Mouse (Mus musculus) MEL (cell line): ENCODE data around the gene Tmem164. TPM values are rescaled to one million over a fixed set of nuclear protein-coding genes. Genes with fewer than 3 reads are reported as not detected.
A peak's percentile ranks its signal among the peaks of the same experiment; 100 is the strongest.

Source experiments
- DNase-seq: peaks from one replicate; pipeline ENCODE4 v3.0.0; 2011; ENCODE audit warnings: low read depth, low spot score
- H3K27ac ChIP-seq: 2 replicates; pipeline ENCODE4 v1.5.1; 2012; ENCODE audit warnings: low read depth, mild to moderate bottlenecking, control low read depth, low read length, moderate library complexity; ENCODE audit not compliant: control insufficient read depth
- H3K27me3 ChIP-seq, 2 experiments: fragments of 150-350 bp in 1 of 2; sonication (generic) in 1 of 2; 2 replicates each; pipeline ENCODE4 v1.6.1; 2012; ENCODE audit warnings: low read length in 2 of 2, mild to moderate bottlenecking in 2 of 2, improper control_type of control experiment in 1 of 2, moderate library complexity in 1 of 2; ENCODE audit not compliant: insufficient read depth in 2 of 2, control insufficient read depth in 1 of 2
- H3K36me3 ChIP-seq, 2 experiments: 2 replicates each; pipeline ENCODE4 v1.6.1; 2012 to 2014; ENCODE audit warnings: low read length in 2 of 2, improper control_type of control experiment in 1 of 2, inconsistent platforms in 1 of 2, mild to moderate bottlenecking in 1 of 2; ENCODE audit not compliant: insufficient read depth in 2 of 2, control insufficient read depth in 1 of 2
- H3K4me1 ChIP-seq, 2 experiments: fragments of 150-350 bp in 1 of 2; sonication (generic) in 1 of 2; 2 replicates each; pipeline ENCODE4 v1.6.1; 2012; ENCODE audit warnings: low read length in 2 of 2, improper control_type of control experiment in 1 of 2, mild to moderate bottlenecking in 1 of 2; ENCODE audit not compliant: insufficient read depth in 2 of 2, control insufficient read depth in 1 of 2
- H3K4me3 ChIP-seq, 2 experiments: fragments of 150-350 bp in 1 of 2; sonication (generic) in 1 of 2; 2 replicates each; pipeline ENCODE4 v1.5.1; 2012; ENCODE audit warnings: low read depth in 2 of 2, low read length in 2 of 2, mild to moderate bottlenecking in 2 of 2, moderate library complexity in 2 of 2, control low read depth in 1 of 2, improper control_type of control experiment in 1 of 2; ENCODE audit not compliant: control insufficient read depth in 1 of 2, insufficient read depth in 1 of 2
- H3K79me2 ChIP-seq: 2 replicates; pipeline ENCODE4 v1.6.1; 2012; ENCODE audit warnings: mild to moderate bottlenecking, low read length, moderate library complexity; ENCODE audit not compliant: control insufficient read depth, poor library complexity, insufficient read depth
- H3K9ac ChIP-seq: 2 replicates; pipeline ENCODE4 v1.6.1; 2012; ENCODE audit warnings: low read depth, mild to moderate bottlenecking, control low read depth, low read length, moderate library complexity; ENCODE audit not compliant: control insufficient read depth, poor library complexity, severe bottlenecking
- H3K9me3 ChIP-seq: fragments of 150-350 bp; sonication (generic); replicated peaks from 2 replicates; pipeline ENCODE4 v1.6.1; 2012; ENCODE audit warnings: mild to moderate bottlenecking, low read length, improper control_type of control experiment, moderate library complexity; ENCODE audit not compliant: insufficient read depth
- CHD2 ChIP-seq: IDR thresholded peaks from 2 replicates; pipeline ENCODE4 v1.6.1; 2011; ENCODE audit warnings: low read length, improper control_type of control experiment
- E2F4 ChIP-seq: IDR thresholded peaks from 2 replicates; pipeline ENCODE4 v1.6.1; 2011; ENCODE audit warnings: low read depth, low read length, improper control_type of control experiment, borderline replicate concordance
- ELF1 ChIP-seq: IDR thresholded peaks from 2 replicates; pipeline ENCODE4 v1.6.1; 2014; ENCODE audit warnings: low read depth, mild to moderate bottlenecking, inconsistent platforms, low read length, improper control_type of control experiment, moderate library complexity
- EP300 ChIP-seq, 2 experiments: IDR thresholded peaks; 2 replicates each; pipeline ENCODE4 v1.6.1; 2011; ENCODE audit warnings: improper control_type of control experiment in 2 of 2, low read length in 2 of 2, low read depth in 1 of 2, mild to moderate bottlenecking in 1 of 2
- GABPA ChIP-seq: IDR thresholded peaks from 2 replicates; pipeline ENCODE4 v1.6.1; 2012; ENCODE audit warnings: low read depth, mild to moderate bottlenecking, inconsistent platforms, low read length, improper control_type of control experiment, moderate library complexity
- GATA1 ChIP-seq: IDR thresholded peaks from 2 replicates; pipeline ENCODE4 v1.6.1; 2011; ENCODE audit warnings: low read depth, low read length, improper control_type of control experiment
- KAT2A ChIP-seq: conservative IDR thresholded peaks from 2 replicates; pipeline ENCODE4 v1.6.1; 2012; ENCODE audit warnings: low read depth, low read length, improper control_type of control experiment, inconsistent platforms
- MAFK ChIP-seq: IDR thresholded peaks from 2 replicates; pipeline ENCODE4 v1.6.1; 2011; ENCODE audit warnings: low read depth, mild to moderate bottlenecking, low read length, improper control_type of control experiment, borderline replicate concordance
- MAZ ChIP-seq: IDR thresholded peaks from 2 replicates; pipeline ENCODE4 v1.6.1; 2012; ENCODE audit warnings: low read depth, mild to moderate bottlenecking, inconsistent platforms, low read length, improper control_type of control experiment
- MYC ChIP-seq: IDR thresholded peaks from 2 replicates; pipeline ENCODE4 v1.6.1; 2011; ENCODE audit warnings: low read depth, mild to moderate bottlenecking, low read length, improper control_type of control experiment, moderate library complexity
- NELFE ChIP-seq: IDR thresholded peaks from 2 replicates; pipeline ENCODE4 v1.6.1; 2011; ENCODE audit warnings: low read depth, low read length, improper control_type of control experiment
- POLR2AphosphoS2 ChIP-seq: IDR thresholded peaks from 2 replicates; pipeline ENCODE4 v1.6.1; 2011; ENCODE audit warnings: low read length, improper control_type of control experiment
- POLR2AphosphoS5 ChIP-seq: IDR thresholded peaks from 2 replicates; pipeline ENCODE4 v1.6.1; 2012; ENCODE audit warnings: low read depth, borderline replicate concordance, mild to moderate bottlenecking, inconsistent platforms, low read length, moderate library complexity, mixed read lengths
- RAD21 ChIP-seq: IDR thresholded peaks from 2 replicates; pipeline ENCODE4 v1.6.1; 2011; ENCODE audit warnings: mild to moderate bottlenecking, low read depth, low read length, improper control_type of control experiment
- polyA plus RNA-seq, 2 experiments: library from polyadenylated mRNA; stranded (reverse) in 1 of 2; unstranded in 1 of 2; fragments of >175 nt in 1 of 2; fragments of >200 nt in 1 of 2; gene quantifications; 2 replicates each; pipeline versions ENCODE4 v1.2.1 to v1.2.4; 2012; ENCODE audit warnings: low replicate concordance in 2 of 2, low read depth in 1 of 2; ENCODE audit not compliant: insufficient read length in 2 of 2, insufficient read depth in 1 of 2, missing spikeins in 1 of 2
- total RNA-seq: library from RNA; depleted of rRNA; stranded (reverse); fragments of 300-350 nt; gene quantifications from 2 replicates; pipeline ENCODE4 v1.2.3, GENCODE M21; 2012

Gene Tmem164
- total and polyA plus RNA-seq, 3 experiments, result 34.3 to 92.4 (median 72.8) TPM

DNA sequence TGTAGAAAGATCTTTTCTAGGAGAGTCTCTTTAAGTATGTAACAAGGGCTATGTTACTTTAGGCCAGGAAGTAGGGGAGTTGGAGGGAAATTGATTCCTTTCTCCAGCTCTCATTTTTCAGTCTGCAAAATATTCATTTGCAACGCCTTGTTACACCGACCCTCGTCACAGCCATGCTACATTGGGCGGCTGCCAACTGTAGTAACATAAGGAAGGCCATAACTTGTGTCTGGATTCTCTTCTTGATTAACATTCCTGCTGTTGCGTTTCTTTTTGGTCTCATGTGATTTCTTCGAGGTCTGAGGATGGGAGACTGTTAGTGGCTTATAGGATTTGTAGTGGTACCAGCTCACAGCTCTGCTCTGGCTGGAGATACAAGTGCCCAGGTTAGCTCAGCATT, 4.5 kb downstream of the Tmem164 start:
- peak; percentile 36 for DNase-seq
- Histone ChIP-seq H3K27ac (no peak overlapping the region), H3K36me3 (peaks cover 4 to 46% of the 10 kb centered on the region in 2 experiments), H3K4me1 (peaks cover 3 to 28% of the 10 kb centered on the region in 2 experiments), H3K4me3 (no peak overlapping the region), H3K9ac (no peak overlapping the region), H3K79me2 (peaks cover 69% of the 10 kb centered on the region), H3K9me3 (no peaks in the 10 kb centered on the region), H3K27me3 (no peaks in the 10 kb centered on the region)
- TF ChIP-seq NELFE (no peak), GABPA (no peak), E2F4 (no peak), POLR2AphosphoS2 (no peak), CHD2 (no peak), MAFK (no peak), RAD21 (no peak), ELF1 (no peak), EP300 (IDR thresholded peaks at IDR 0.05; ENCODE audit: low read depth in 1 of 2, low read length in 2 of 2) (no peak), GATA1 (no peak), POLR2AphosphoS5 (no peak), KAT2A (no peak), MAZ (no peak)
- TF ChIP-seq, all 39 proteins: peak for 0

- TF ChIP-seq ELF1, result no peak
- TF ChIP-seq MYC, result no peak
- Histone ChIP-seq H3K9me3 (no peaks in the 10 kb centered on the region), H3K79me2 (peaks cover 49% of the 10 kb centered on the region), H3K4me3 (no peak overlapping the region), H3K36me3 (peaks cover 14 to 38% of the 10 kb centered on the region in 2 experiments), H3K4me1 (peaks cover 3 to 17% of the 10 kb centered on the region in 2 experiments), H3K9ac (no peak overlapping the region), H3K27ac (no peak overlapping the region), H3K27me3 (no peaks in the 10 kb centered on the region)
- no peak for DNase-seq
These were observed 7.3 kb downstream of the Tmem164 start for GRCm38 (mm10) chrX:142688509-142688908.

- no peak for TF ChIP-seq KAT2A
- TF ChIP-seq E2F4, result no peak
- no peak for TF ChIP-seq GABPA
- H3K36me3 ChIP-seq, result peaks cover 17 to 18% of the 10 kb centered on the region in 2 experiments
- H3K79me2 ChIP-seq, result peaks cover 13% of the 10 kb centered on the region
- no peak overlapping the region for H3K27ac ChIP-seq
- no peaks in the 10 kb centered on the region for H3K27me3 ChIP-seq
- H3K9ac ChIP-seq, result no peak overlapping the region
- peaks cover 0 to 7% of the 10 kb centered on the region in 2 experiments; a peak in 2 of 4 replicates for H3K4me1 ChIP-seq
- no peaks in the 10 kb centered on the region for H3K9me3 ChIP-seq
- H3K4me3 ChIP-seq, result no peak overlapping the region
- no peak for DNase-seq
These were observed 12.1 kb downstream of the Tmem164 start for GRCm38 (mm10) chrX:142693256-142693655.
